11 mouse cellular contexts compared by ENCODE assay signal in genomic region chrX:159073533-159073932, GRCm38 (mm10).
A peak's percentile ranks its signal among the peaks of the same experiment; 100 is the strongest.
DNase-seq lines count a peak whose midpoint lies in the region; ATAC-seq lines count a peak whose summit lies in the region.
"Had no signal": no experiment of that assay in that cellular context is flagged by ENCODE, and none has a peak within 500 bp of the region (broad histone marks: within the 10 kb centered on the region; RNA-seq: fewer than 3 reads in every experiment).

No protein-coding gene starts in this region.

- no peak overlapping the region for H3K4me3 ChIP-seq in heart, embryonic 12.5 days
- no peak overlapping the region for H3K4me3 ChIP-seq in heart, embryonic 13.5 days
- H3K4me3 ChIP-seq: embryonic facial prominence, embryonic 13.5 days; forebrain, embryonic 13.5 days; liver, embryonic 13.5 days had no signal

- H3K9me3 ChIP-seq in heart, embryonic 12.5 days (replicated peaks), result no peaks in the 10 kb centered on the region
- no peaks in the 10 kb centered on the region for H3K9me3 ChIP-seq in heart, embryonic 13.5 days
- H3K9me3 ChIP-seq: embryonic facial prominence, embryonic 13.5 days; forebrain, embryonic 13.5 days; liver, embryonic 13.5 days had no signal

- no peak for ATAC-seq in heart, embryonic 12.5 days (ENCODE audit: insufficient number of reproducible peaks, low FRiP score)
- no peak for ATAC-seq in heart, embryonic 13.5 days (ENCODE audit: extremely low read depth, insufficient number of reproducible peaks, low FRiP score, low TSS enrichment)
- ATAC-seq: forebrain, embryonic 13.5 days; Patski had no signal

- no peaks in the 10 kb centered on the region for H3K4me1 ChIP-seq in heart, embryonic 12.5 days (replicated peaks)
- H3K4me1 ChIP-seq in heart, embryonic 13.5 days, result 0 out of 2 replicates have a peak, but pooled peaks cover 4% of the 10 kb centered on the region
- H3K4me1 ChIP-seq: embryonic facial prominence, embryonic 13.5 days; forebrain, embryonic 13.5 days; liver, embryonic 13.5 days had no signal

- no peak overlapping the region for H3K27ac ChIP-seq in heart, embryonic 12.5 days (ENCODE audit: poor library complexity, severe bottlenecking)
- peak overlapping the region; percentile 45; the same call in 1 of the 2 replicates for H3K27ac ChIP-seq in heart, embryonic 13.5 days (replicated peaks)
- H3K27ac ChIP-seq: embryonic facial prominence, embryonic 13.5 days; forebrain, embryonic 13.5 days; liver, embryonic 13.5 days had no signal

- DNase-seq in heart, adult 8-10 months (ENCODE audit: low spot score), result peak; percentile 13
- DNase-seq in Muller cell, postnatal 12 days (ENCODE audit: inconsistent ontology term), result peak; percentile 57
- peak; percentile 54 for DNase-seq in cerebellum, adult 11 months
- DNase-seq in ovary, postnatal 14 days (ENCODE audit: low spot score), result no peak
- no peak for DNase-seq in layer of hippocampus, adult 11-12 months (ENCODE audit: low spot score)
- DNase-seq: liver, embryonic 13.5 days had no signal

- no peak overlapping the region for H3K9ac ChIP-seq in heart, embryonic 12.5 days
- no peak overlapping the region for H3K9ac ChIP-seq in heart, embryonic 13.5 days
- H3K9ac ChIP-seq: embryonic facial prominence, embryonic 13.5 days; forebrain, embryonic 13.5 days; liver, embryonic 13.5 days had no signal

- no peaks in the 10 kb centered on the region for H3K36me3 ChIP-seq in heart, embryonic 12.5 days
- H3K36me3 ChIP-seq in heart, embryonic 13.5 days, result no peaks in the 10 kb centered on the region
- H3K36me3 ChIP-seq: embryonic facial prominence, embryonic 13.5 days; liver, embryonic 13.5 days had no signal

- no peaks in the 10 kb centered on the region for H3K27me3 ChIP-seq in heart, embryonic 12.5 days (replicated peaks)
- no peaks in the 10 kb centered on the region for H3K27me3 ChIP-seq in heart, embryonic 13.5 days (replicated peaks)
- H3K27me3 ChIP-seq: forebrain, embryonic 13.5 days; liver, embryonic 13.5 days; Patski had no signal

- H3K4me2 ChIP-seq in heart, embryonic 12.5 days, result no peak overlapping the region
- no peak overlapping the region for H3K4me2 ChIP-seq in heart, embryonic 13.5 days
- H3K4me2 ChIP-seq: embryonic facial prominence, embryonic 13.5 days; forebrain, embryonic 13.5 days; liver, embryonic 13.5 days had no signal

Comparison
In these comparisons a context has a peak if more than half of its experiments do, and no peak if none do; other contexts are left out.
1. DNase-seq: peak in heart, adult 8-10 months (single experiment), Muller cell, postnatal 12 days (single experiment) and cerebellum, adult 11 months (single experiment); none in ovary, postnatal 14 days (single experiment) and layer of hippocampus, adult 11-12 months (single experiment).